Mouse (Mus musculus) midbrain, embryonic 14.5 days (tissue): ENCODE measurements at regions not wholly inside any gene's neighbourhood (a gene's known extent, or its start where the extent isn't known, plus 50 kb on each side); places are given as distances from the start of the nearest gene placed in this dataset.
A peak's percentile ranks its signal among the peaks of the same experiment; 100 is the strongest.

Source experiments
- ATAC-seq: fragments of 200-750 bp; cut with Nextera tagmentation; 2 replicates; pipeline ENCODE4 v1.8.0; 2017; ENCODE audit warnings: moderate number of reproducible peaks, moderate library complexity; ENCODE audit not compliant: low FRiP score, low TSS enrichment
- DNase-seq: peaks from one replicate; pipeline ENCODE4 v3.0.0-alpha.2; 2015
- H3K27ac ChIP-seq: fragments of 300-500 bp; sonication (generic); replicated peaks from 2 replicates; pipeline ENCODE4 v1.5.1; 2014; ENCODE audit warnings: mild to moderate bottlenecking, low read depth, low read length, moderate library complexity
- H3K27me3 ChIP-seq: fragments of 300-500 bp; sonication (generic); 2 replicates; pipeline ENCODE4 v1.6.1; 2014; ENCODE audit warnings: low read length, control low read depth, mixed read lengths; ENCODE audit not compliant: control insufficient read depth, insufficient read depth
- H3K36me3 ChIP-seq: fragments of 300-500 bp; sonication (generic); 2 replicates; pipeline ENCODE4 v1.6.1; 2014; ENCODE audit warnings: low read length, control low read depth; ENCODE audit not compliant: control insufficient read depth, insufficient read depth
- H3K4me1 ChIP-seq: fragments of 300-500 bp; sonication (generic); 2 replicates; pipeline ENCODE4 v1.6.1; 2014; ENCODE audit warnings: mild to moderate bottlenecking, antibody characterized with exemption, low read length, control low read depth; ENCODE audit not compliant: control insufficient read depth, insufficient read depth
- H3K4me2 ChIP-seq: fragments of 300-500 bp; sonication (generic); 2 replicates; pipeline ENCODE4 v1.6.1; 2014; ENCODE audit warnings: mild to moderate bottlenecking, low read length, moderate library complexity
- H3K4me3 ChIP-seq: fragments of 300-500 bp; sonication (generic); replicated peaks from 2 replicates; pipeline ENCODE4 v1.5.1; 2014; ENCODE audit warnings: low read depth, low read length
- H3K9ac ChIP-seq: fragments of 300-500 bp; sonication (generic); replicated peaks from 2 replicates; pipeline ENCODE4 v1.6.1; 2014; ENCODE audit warnings: mild to moderate bottlenecking, low read length, moderate library complexity
- H3K9me3 ChIP-seq: fragments of 300-500 bp; sonication (generic); 2 replicates; pipeline ENCODE4 v1.6.1; 2016; ENCODE audit warnings: low read length, control low read depth, mixed read lengths; ENCODE audit not compliant: control insufficient read depth
- WGBS: fragments of 180-500 bp; shearing (Covaris S2); extraction: QIAGEN DNeasy Blood & Tissue Kit; methylation state at CpG from one replicate; pipeline ENCODE4 v1.1.7; 2014; 5-methylcytosine and 5-hydroxymethylcytosine counted together

DNA sequence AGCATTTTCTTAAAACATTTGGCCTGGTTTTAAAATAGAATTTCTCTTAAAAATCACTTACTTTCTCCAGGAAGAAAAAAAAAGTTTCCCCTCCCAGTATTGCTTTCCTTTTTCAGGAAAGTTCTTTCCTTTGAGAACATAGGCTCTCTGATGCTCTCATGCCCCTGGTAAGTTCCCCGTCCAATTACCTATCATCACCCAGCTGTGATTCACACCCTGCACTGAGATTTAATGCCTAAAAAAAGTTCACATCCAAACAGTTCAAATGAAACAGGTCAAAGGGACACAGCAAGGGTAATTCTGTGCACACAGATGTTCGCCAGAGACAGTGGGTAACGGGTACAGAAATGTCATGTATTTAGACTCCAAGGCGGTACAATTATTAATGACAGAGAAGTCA is 191.8 kb upstream of the Tll1 start:
- H3K36me3 ChIP-seq, result no peaks in the 10 kb centered on the region
- no peak for ATAC-seq
- H3K27ac ChIP-seq, result no peak overlapping the region
- H3K27me3 ChIP-seq, result no peaks in the 10 kb centered on the region
- no peaks in the 10 kb centered on the region for H3K4me1 ChIP-seq
- no peak overlapping the region for H3K9ac ChIP-seq
- 90% methylated on average over 4 of the region's 4 CpGs for WGBS
- H3K4me3 ChIP-seq, result no peak overlapping the region
- H3K9me3 ChIP-seq, result no peaks in the 10 kb centered on the region
- no peak for DNase-seq
- no peak overlapping the region for H3K4me2 ChIP-seq

DNA sequence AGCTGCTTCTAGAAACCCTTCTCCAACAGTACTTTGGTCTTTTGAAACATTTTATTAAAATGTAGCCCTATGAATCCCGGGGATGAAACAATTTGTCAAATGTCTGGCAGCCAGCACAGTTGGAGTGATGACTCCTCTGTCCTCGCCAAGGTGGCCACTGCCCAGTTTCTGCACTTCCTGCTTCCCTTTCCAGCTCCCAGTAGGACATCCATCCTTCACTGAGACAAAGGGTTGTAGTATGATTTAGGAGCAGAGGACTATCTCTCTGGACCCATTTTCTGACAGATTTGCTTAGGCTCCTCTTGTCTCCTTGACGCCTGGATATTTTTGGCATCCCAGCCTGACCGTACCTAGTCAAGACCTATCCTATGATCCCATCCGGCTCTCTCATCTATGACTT is 189.7 kb upstream of the Tll1 start:
- no peak for ATAC-seq
- Histone ChIP-seq H3K4me1 (no peaks in the 10 kb centered on the region), H3K9ac (no peak overlapping the region), H3K9me3 (no peaks in the 10 kb centered on the region), H3K36me3 (no peaks in the 10 kb centered on the region), H3K4me3 (no peak overlapping the region), H3K4me2 (no peak overlapping the region), H3K27me3 (no peaks in the 10 kb centered on the region), H3K27ac (no peak overlapping the region)
- no peak for DNase-seq
- WGBS, result 92% methylated on average over 5 of the region's 5 CpGs

DNA sequence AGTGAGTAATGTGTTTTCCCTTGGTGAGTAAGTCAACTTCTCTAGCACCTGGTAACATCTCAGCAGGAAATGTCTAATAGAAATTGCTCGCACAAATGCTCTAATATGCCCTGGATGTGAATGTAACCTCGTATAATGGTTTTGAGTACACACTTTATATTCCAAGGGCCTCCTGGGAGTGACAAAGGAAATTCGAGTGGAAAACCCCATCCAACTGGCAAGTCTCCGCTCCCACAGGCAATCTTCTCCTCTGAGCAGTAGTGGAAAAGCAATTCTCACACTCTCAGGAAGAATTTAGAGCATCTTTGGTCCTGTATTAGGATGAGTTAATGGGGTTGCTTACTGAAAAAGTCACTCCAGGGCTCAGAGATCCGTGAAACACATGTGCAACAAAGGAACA is 183.4 kb upstream of the Tll1 start:
- H3K36me3 ChIP-seq, result no peaks in the 10 kb centered on the region
- ATAC-seq, result no peak
- no peak overlapping the region for H3K4me2 ChIP-seq
- H3K27ac ChIP-seq, result no peak overlapping the region
- no peaks in the 10 kb centered on the region for H3K9me3 ChIP-seq
- 72% methylated on average over 5 of the region's 5 CpGs for WGBS
- H3K27me3 ChIP-seq, result no peaks in the 10 kb centered on the region
- no peak overlapping the region for H3K4me3 ChIP-seq
- no peak for DNase-seq
- H3K9ac ChIP-seq, result no peak overlapping the region
- no peaks in the 10 kb centered on the region for H3K4me1 ChIP-seq

DNA sequence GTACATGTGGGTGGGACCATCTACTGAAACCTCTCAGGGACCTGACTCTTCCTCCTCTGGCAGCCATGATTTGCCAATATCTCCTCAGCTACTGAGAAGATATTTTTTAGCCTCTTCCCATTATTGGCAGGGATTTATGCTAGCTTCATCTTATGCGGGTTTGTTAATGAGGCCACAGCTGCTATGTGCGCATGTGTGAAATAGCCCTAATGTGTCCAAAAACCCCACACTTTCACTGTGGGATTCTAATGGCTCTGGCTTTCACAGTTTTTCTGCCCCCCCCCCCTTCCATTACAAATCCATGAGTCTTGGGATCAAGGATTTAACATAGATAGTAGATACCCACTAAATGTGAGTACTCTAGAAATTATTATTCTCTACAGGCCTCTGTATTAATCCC is 182.2 kb upstream of the Tll1 start:
- H3K9me3 ChIP-seq, result no peaks in the 10 kb centered on the region
- no peaks in the 10 kb centered on the region for H3K27me3 ChIP-seq
- H3K4me2 ChIP-seq, result no peak overlapping the region
- peak; percentile 32; the same call in 1 of the 2 replicates for ATAC-seq
- no peak overlapping the region for H3K4me3 ChIP-seq
- no peak overlapping the region for H3K9ac ChIP-seq
- no peaks in the 10 kb centered on the region for H3K36me3 ChIP-seq
- H3K4me1 ChIP-seq, result no peaks in the 10 kb centered on the region
- no peak overlapping the region for H3K27ac ChIP-seq
- no peak for DNase-seq
- WGBS, result 67% methylated on average over 2 of the region's 2 CpGs

DNA sequence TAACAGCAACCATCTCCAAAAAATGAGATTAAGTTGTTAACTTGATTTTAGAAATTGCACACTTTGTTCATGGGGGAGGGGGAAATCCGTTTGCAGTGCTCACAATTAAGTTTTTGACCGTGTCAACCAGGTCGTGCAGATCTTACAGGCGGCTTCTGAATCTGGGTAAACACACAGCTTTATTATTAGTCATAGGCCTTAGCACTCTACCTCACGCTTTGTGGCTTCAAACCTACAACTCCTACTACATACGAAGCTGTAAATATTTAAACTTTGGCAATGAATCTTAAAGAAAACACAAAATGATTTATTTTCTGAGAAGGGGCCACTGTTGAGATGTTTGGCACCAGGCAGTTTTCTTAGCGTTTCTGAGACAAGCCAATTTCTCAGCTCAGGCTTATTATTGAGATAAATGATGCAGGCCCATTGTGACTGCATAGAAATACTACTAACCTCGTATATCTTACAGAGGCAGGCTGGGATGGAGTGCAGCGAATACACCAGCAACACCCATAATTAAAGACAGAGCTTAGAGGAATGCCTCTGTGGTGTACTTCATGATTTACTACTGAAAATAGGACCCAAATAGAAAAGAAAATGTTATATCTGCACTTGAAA is 173.8 kb upstream of the Tll1 start:
- Histone ChIP-seq H3K4me2 (no peak overlapping the region), H3K36me3 (no peaks in the 10 kb centered on the region), H3K4me3 (no peak overlapping the region), H3K27me3 (no peaks in the 10 kb centered on the region), H3K9me3 (no peaks in the 10 kb centered on the region), H3K4me1 (no peaks in the 10 kb centered on the region), H3K27ac (no peak overlapping the region), H3K9ac (no peak overlapping the region)
- no peak for DNase-seq
- no peak for ATAC-seq
- 91% methylated on average over 9 of the region's 9 CpGs for WGBS

DNA sequence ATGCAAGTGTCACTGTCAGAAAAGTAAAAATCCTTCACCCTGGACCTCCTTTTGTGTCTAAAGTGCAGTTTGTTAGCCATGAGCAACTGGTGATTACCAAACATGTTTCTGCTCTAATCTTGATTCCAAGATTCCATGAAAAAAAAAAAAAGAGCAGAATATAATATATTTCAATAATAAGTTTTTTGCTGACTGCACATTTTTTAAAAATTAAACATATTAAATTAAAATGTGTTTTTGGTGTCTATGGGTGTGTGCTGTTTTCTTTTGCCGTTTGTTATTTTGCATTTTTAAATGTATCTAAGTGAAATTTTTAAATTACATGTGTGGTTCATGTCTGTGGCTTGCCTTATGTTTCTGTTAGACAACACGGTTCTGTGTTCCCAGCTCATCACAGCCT is 171.8 kb upstream of the Tll1 start:
- no peak overlapping the region for H3K4me3 ChIP-seq
- no peak overlapping the region for H3K9ac ChIP-seq
- no peak for ATAC-seq
- H3K4me1 ChIP-seq, result no peaks in the 10 kb centered on the region
- no peak overlapping the region for H3K27ac ChIP-seq
- H3K27me3 ChIP-seq, result no peaks in the 10 kb centered on the region
- 81% methylated on average over 2 of the region's 2 CpGs for WGBS
- H3K36me3 ChIP-seq, result no peaks in the 10 kb centered on the region
- no peaks in the 10 kb centered on the region for H3K9me3 ChIP-seq
- DNase-seq, result no peak
- no peak overlapping the region for H3K4me2 ChIP-seq

DNA sequence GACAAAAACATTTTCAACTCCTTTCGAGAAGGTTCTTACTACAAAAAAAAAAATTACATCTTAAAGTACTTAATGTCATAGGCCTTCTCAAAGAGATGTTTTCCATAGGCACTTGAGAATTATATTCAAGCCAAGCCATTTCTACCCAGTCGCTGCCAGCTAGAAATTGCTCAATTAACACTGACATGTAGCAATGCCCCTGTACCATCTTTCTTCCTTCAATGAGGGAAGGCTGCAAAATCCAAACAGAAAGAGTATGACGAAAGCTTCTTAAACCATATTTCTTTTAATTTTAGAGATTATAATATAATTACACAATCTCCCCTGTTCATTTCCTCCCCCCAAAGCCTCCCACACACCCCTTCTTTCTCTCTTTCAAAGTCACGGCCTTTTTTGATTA is 169.4 kb upstream of the Tll1 start:
- no peaks in the 10 kb centered on the region for H3K36me3 ChIP-seq
- no peaks in the 10 kb centered on the region for H3K9me3 ChIP-seq
- 91% methylated on average over 4 of the region's 4 CpGs for WGBS
- H3K4me1 ChIP-seq, result no peaks in the 10 kb centered on the region
- H3K4me2 ChIP-seq, result no peak overlapping the region
- DNase-seq (no peak), ATAC-seq (no peak)
- no peak overlapping the region for H3K9ac ChIP-seq
- H3K4me3 ChIP-seq, result no peak overlapping the region
- no peaks in the 10 kb centered on the region for H3K27me3 ChIP-seq
- no peak overlapping the region for H3K27ac ChIP-seq

DNA sequence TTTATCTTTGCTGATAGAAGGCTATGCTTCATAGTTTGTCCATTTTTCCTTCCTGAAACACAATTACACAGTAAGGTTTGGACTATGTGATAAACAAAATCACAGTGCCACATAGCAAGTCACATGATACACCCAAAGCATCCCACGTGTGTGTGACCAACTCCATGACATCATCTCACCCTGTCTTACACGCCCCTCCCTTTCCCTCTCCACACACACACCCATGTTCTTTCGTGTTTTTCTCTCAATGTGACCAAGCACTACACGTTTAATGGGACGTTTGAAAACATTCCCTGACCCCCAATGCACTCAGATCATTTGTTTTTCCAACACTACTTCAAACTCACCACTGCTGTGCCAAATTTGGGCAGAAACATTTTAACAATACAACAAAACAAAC is 168.9 kb upstream of the Tll1 start:
- 78% methylated on average over 5 of the region's 5 CpGs for WGBS
- DNase-seq, result no peak
- no peaks in the 10 kb centered on the region for H3K36me3 ChIP-seq
- no peaks in the 10 kb centered on the region for H3K27me3 ChIP-seq
- H3K27ac ChIP-seq, result no peak overlapping the region
- ATAC-seq, result no peak
- no peaks in the 10 kb centered on the region for H3K4me1 ChIP-seq
- H3K4me3 ChIP-seq, result no peak overlapping the region
- H3K9me3 ChIP-seq, result no peaks in the 10 kb centered on the region
- no peak overlapping the region for H3K4me2 ChIP-seq
- H3K9ac ChIP-seq, result no peak overlapping the region

DNA sequence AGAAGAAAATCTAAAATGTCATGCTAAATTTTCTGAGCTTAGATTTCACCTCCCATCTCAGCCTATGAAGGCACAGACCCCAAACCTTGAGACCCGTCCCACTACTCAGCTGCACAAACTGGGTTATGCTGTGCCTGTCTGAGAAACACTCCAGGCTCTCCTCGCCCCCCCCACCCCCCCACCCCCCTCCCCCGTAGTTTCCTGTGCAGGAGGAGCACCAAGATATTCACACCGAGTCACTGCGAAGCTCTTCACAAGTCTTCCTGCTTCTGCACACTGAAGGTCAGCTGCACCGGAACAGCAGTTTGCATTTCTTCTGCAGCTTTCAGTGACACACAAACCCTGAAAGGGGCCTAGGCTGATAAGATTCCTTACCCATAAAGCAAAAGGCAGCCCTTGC is 163.9 kb upstream of the Tll1 start:
- 58% methylated on average over 6 of the region's 6 CpGs for WGBS
- Histone ChIP-seq H3K4me3 (no peak overlapping the region), H3K9me3 (no peaks in the 10 kb centered on the region), H3K36me3 (no peaks in the 10 kb centered on the region), H3K27me3 (no peaks in the 10 kb centered on the region), H3K9ac (no peak overlapping the region), H3K4me1 (no peaks in the 10 kb centered on the region), H3K4me2 (no peak overlapping the region), H3K27ac (no peak overlapping the region)
- no peak for DNase-seq
- ATAC-seq, result no peak
